Mouse (Mus musculus) midbrain, embryonic 14.5 days (tissue): Measurements from ENCODE around the gene Socs3. TPM values are rescaled to one million over a fixed set of nuclear protein-coding genes. Genes with fewer than 3 reads are reported as not detected.

Experiments used
- ATAC-seq: fragments of 200-750 bp; cut with Nextera tagmentation; 2 replicates; pipeline ENCODE4 v1.8.0; 2017; ENCODE audit warnings: moderate number of reproducible peaks, moderate library complexity; ENCODE audit not compliant: low FRiP score, low TSS enrichment
- DNase-seq: peaks from one replicate; pipeline ENCODE4 v3.0.0-alpha.2; 2015
- H3K27ac ChIP-seq: fragments of 300-500 bp; sonication (generic); replicated peaks from 2 replicates; pipeline ENCODE4 v1.5.1; 2014; ENCODE audit warnings: mild to moderate bottlenecking, low read depth, low read length, moderate library complexity
- H3K27me3 ChIP-seq: fragments of 300-500 bp; sonication (generic); 2 replicates; pipeline ENCODE4 v1.6.1; 2014; ENCODE audit warnings: low read length, control low read depth, mixed read lengths; ENCODE audit not compliant: control insufficient read depth, insufficient read depth
- H3K36me3 ChIP-seq: fragments of 300-500 bp; sonication (generic); 2 replicates; pipeline ENCODE4 v1.6.1; 2014; ENCODE audit warnings: low read length, control low read depth; ENCODE audit not compliant: control insufficient read depth, insufficient read depth
- H3K4me1 ChIP-seq: fragments of 300-500 bp; sonication (generic); 2 replicates; pipeline ENCODE4 v1.6.1; 2014; ENCODE audit warnings: mild to moderate bottlenecking, antibody characterized with exemption, low read length, control low read depth; ENCODE audit not compliant: control insufficient read depth, insufficient read depth
- H3K4me2 ChIP-seq: fragments of 300-500 bp; sonication (generic); 2 replicates; pipeline ENCODE4 v1.6.1; 2014; ENCODE audit warnings: mild to moderate bottlenecking, low read length, moderate library complexity
- H3K4me3 ChIP-seq: fragments of 300-500 bp; sonication (generic); replicated peaks from 2 replicates; pipeline ENCODE4 v1.5.1; 2014; ENCODE audit warnings: low read depth, low read length
- H3K9ac ChIP-seq: fragments of 300-500 bp; sonication (generic); replicated peaks from 2 replicates; pipeline ENCODE4 v1.6.1; 2014; ENCODE audit warnings: mild to moderate bottlenecking, low read length, moderate library complexity
- H3K9me3 ChIP-seq: fragments of 300-500 bp; sonication (generic); 2 replicates; pipeline ENCODE4 v1.6.1; 2016; ENCODE audit warnings: low read length, control low read depth, mixed read lengths; ENCODE audit not compliant: control insufficient read depth
- WGBS: fragments of 180-500 bp; shearing (Covaris S2); extraction: QIAGEN DNeasy Blood & Tissue Kit; methylation state at CpG from one replicate; pipeline ENCODE4 v1.1.7; 2014; 5-methylcytosine and 5-hydroxymethylcytosine counted together
- polyA plus RNA-seq: library from polyadenylated mRNA; unstranded; fragments of >200 nt; fragmentation: Nextera tagmentation; extraction: Ambion mirVana; gene quantifications from 2 replicates; pipeline ENCODE4 v1.2.1, GENCODE M21; 2014

Gene Socs3
- 4.3 and 7.2 TPM in 2 replicates for polyA plus RNA-seq

DNA sequence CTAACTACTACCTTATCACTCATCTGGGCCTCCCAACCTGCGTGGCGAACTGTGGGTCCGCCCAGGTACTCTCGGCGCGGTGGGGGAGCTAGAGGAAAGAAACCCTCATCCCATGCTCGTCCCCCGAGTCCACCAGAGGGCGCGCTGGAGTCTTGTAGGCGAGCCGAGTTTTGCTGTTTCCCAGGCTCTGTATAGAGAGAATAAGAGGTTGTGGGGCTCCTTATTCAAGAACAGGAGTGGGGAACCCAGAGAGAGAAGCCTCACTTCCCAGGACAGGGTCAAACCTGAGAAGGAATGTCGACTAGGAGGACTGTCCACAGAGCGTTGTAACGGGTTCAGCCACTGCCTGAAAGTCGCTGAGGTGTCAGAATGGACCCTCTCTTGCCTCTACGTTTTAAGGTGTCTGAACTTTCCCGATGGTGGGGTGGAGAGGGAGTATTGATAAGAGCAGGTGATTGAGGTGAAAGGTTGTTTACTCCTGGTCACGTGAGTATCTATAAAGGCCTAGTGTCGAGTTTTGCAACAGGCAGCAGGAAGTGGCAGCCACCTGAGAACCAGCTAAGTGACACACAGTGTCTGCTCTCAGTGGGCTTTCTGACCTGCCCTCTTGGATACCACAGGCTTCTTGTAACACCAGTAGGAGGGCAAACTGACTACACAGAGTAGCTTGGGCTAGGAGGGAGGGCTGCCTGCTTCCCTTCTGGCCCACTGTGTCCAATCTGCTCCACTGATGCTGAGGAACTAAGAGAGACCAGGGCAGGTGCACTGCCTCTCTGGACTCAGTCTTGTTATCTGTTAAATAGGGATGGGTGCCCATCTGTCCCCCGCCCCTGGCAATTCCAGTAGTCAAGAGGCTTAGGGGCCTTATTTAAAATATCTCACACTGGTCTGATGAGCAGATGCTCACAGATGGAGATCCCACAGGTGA is at the start of gene Socs3:
Socs3 (minus strand) TSS at position 103 of the 928 bp plus-strand sequence.
- DNase-seq (peak; percentile 96), ATAC-seq (peak; percentile 42)
- Histone ChIP-seq H3K4me2 (peak within 1 kb of the TSS; percentile 95), H3K27ac (peak within 1 kb of the TSS; percentile 86), H3K4me1 (peaks cover 50% of the 10 kb centered on the region), H3K27me3 (peaks cover 19% of the 10 kb centered on the region), H3K9ac (peak within 1 kb of the TSS; percentile 85), H3K9me3 (no peaks in the 10 kb centered on the region), H3K36me3 (no peaks in the 10 kb centered on the region), H3K4me3 (peak within 1 kb of the TSS; percentile 65)
- 10% methylated on average over 21 of the region's 21 CpGs for WGBS

DNA sequence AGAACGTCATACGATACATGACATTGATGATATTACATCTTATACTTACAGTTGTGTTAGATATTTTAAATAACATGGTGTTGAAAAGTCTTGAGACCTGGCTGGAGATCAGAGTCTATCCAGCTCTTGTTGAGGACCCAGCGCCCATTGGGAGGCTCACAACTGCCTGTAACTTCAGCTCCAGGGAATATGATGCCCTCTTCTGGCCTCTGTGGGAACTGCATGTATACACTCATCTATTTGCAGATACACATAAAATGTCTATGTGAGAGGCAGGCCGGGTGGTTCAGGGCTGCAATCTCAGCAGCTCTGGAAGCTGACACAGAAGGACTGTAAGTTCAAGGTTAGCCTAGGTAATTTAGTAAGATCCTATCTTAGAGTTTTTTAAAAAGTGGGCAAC is 48.5 kb upstream of the Socs3 start:
- ATAC-seq (no peak), DNase-seq (no peak)
- Histone ChIP-seq H3K4me1 (no peaks in the 10 kb centered on the region), H3K9me3 (no peaks in the 10 kb centered on the region), H3K27me3 (no peaks in the 10 kb centered on the region), H3K27ac (no peak overlapping the region), H3K4me3 (no peak overlapping the region), H3K4me2 (no peak overlapping the region), H3K9ac (no peak overlapping the region), H3K36me3 (peaks cover 52% of the 10 kb centered on the region)
- WGBS = 92% methylated on average over 4 of the region's 4 CpGs

DNA sequence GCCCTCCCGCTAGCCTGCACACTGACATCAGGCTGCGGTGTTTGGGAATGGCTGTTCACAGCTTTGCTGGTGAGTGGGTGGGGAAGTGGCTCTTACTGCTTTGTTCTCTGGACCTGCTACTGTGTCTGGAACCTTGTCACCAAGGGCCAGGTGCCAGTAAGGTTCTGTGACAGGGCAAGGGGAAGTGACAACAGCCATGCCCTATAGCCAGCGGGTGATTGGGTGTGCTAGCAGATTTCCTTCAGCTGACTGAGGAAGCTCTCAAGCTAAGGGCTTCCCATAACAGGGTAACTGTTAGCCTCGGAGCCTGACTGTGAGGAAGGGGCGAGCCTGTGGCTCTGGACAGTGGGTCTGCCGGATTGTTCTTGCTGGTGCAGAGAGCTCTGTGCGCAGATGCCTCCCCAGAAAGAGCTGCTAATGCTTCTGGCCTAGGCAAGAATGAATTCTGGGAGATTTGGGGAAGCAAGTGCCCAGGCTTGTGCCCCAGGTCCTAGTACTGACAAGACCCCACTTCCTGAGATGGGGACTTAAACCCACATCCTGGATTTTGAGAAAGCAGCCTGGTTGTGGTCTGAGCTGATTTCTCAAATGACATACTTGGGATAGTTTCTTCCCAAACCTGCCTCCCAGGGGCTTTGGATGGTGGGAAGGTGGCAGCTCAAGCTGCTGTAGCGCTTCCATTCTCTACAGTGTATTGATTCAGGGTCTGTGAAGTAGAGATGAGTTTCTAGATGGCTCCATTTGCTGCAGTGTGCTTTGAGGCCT is 45.7 kb upstream of the Socs3 start:
- Histone ChIP-seq H3K4me1 (no peaks in the 10 kb centered on the region), H3K36me3 (peaks cover 49% of the 10 kb centered on the region), H3K27me3 (no peaks in the 10 kb centered on the region), H3K9me3 (no peaks in the 10 kb centered on the region), H3K9ac (no peak overlapping the region), H3K4me2 (no peak overlapping the region), H3K4me3 (no peak overlapping the region), H3K27ac (no peak overlapping the region)
- no peak for DNase-seq
- WGBS = 94% methylated on average over 8 of the region's 8 CpGs
- no peak for ATAC-seq

DNA sequence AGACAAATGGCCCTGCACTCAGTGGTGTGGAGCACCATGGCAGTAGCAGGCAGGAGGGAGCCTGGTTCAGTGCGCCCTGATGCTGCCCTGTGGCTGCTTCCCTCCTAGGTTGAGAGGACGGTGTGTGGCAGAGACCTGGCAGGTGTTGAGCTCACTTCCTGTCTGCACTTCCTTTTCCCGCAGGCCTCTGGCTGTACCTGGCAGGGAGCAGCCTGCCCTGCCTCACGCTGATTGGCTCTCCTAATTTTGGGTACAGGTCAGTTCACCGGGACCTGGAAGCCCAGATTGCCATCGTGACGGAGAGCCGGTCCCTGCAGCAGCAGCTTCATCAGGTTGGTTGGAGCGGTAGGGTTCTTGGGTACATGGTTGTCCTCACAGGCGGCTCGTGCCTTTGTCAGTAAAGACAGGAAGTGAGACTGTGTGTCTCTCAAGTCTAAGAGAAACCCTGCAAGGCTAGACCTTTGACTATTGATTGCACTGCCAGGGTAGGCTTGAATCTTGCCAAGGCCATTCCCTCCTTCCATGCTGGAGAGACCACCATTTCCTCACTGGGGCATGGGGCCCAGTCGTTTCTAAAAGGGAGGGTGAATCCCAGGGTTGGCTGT is 44.6 kb upstream of the Socs3 start:
- Histone ChIP-seq H3K4me1 (peaks cover 5% of the 10 kb centered on the region; the same call in 1 of the 2 replicates), H3K27ac (no peak overlapping the region), H3K4me3 (no peak overlapping the region), H3K4me2 (no peak overlapping the region), H3K27me3 (no peaks in the 10 kb centered on the region), H3K9me3 (no peaks in the 10 kb centered on the region), H3K36me3 (peaks cover 43% of the 10 kb centered on the region), H3K9ac (no peak overlapping the region)
- ATAC-seq (no peak), DNase-seq (no peak)
- WGBS = 88% methylated on average over 12 of the region's 12 CpGs

DNA sequence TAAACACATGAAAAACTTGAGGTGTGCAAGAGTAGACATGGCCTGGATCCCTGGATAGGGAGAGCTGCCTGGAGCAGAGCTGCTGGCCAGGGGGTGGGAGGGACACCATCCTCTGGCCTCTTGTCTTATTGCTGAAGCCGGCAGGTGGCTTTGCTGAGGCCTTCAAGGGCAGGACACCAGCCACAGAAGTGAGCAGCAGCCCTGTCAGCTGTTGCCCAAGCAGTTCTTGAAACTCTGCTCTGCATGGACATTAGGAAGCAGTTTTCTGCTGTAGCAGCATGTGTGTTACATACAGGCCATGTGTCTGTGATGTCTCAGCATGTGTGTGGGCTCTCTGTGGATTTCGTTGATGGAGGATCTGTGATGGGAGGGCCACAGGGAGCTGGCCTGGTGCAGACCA is 43.5 kb upstream of the Socs3 start:
- no peaks in the 10 kb centered on the region for H3K9me3 ChIP-seq
- H3K4me3 ChIP-seq = no peak overlapping the region
- no peak for ATAC-seq
- peaks cover 33% of the 10 kb centered on the region for H3K36me3 ChIP-seq
- 86% methylated on average over 2 of the region's 2 CpGs for WGBS
- no peak overlapping the region for H3K9ac ChIP-seq
- DNase-seq = no peak
- no peak overlapping the region for H3K4me2 ChIP-seq
- H3K4me1 ChIP-seq = peaks cover 11% of the 10 kb centered on the region; the same call in 1 of the 2 replicates
- no peak overlapping the region for H3K27ac ChIP-seq
- no peaks in the 10 kb centered on the region for H3K27me3 ChIP-seq

DNA sequence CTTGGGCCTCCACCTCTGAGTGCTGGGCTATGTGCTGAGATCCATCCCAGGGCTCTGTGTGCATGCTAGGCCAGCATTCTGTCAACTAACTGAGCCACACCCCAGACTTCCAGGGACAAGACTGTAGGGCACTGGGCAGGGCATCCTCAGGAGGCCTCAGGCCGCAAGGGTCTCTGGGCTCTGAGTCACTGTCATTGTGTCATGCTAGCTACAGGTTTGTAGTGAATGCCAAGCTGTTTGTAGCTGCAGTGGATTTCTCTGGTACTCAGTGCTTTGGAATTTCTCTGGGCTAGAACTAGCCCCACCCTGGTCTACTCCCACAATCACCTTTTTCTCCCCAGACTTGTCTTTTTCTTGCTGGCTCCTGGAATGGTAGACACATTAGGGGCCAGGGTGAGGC is 42.7 kb upstream of the Socs3 start:
- H3K4me3 ChIP-seq = no peak overlapping the region
- WGBS = 91% methylated on average over 1 of the region's 1 CpGs
- H3K27me3 ChIP-seq = no peaks in the 10 kb centered on the region
- H3K36me3 ChIP-seq = peaks cover 28% of the 10 kb centered on the region
- H3K4me2 ChIP-seq = no peak overlapping the region
- ATAC-seq = no peak
- no peak overlapping the region for H3K9ac ChIP-seq
- peaks cover 14% of the 10 kb centered on the region; the same call in 1 of the 2 replicates for H3K4me1 ChIP-seq
- DNase-seq = no peak
- H3K9me3 ChIP-seq = no peaks in the 10 kb centered on the region
- no peak overlapping the region for H3K27ac ChIP-seq

DNA sequence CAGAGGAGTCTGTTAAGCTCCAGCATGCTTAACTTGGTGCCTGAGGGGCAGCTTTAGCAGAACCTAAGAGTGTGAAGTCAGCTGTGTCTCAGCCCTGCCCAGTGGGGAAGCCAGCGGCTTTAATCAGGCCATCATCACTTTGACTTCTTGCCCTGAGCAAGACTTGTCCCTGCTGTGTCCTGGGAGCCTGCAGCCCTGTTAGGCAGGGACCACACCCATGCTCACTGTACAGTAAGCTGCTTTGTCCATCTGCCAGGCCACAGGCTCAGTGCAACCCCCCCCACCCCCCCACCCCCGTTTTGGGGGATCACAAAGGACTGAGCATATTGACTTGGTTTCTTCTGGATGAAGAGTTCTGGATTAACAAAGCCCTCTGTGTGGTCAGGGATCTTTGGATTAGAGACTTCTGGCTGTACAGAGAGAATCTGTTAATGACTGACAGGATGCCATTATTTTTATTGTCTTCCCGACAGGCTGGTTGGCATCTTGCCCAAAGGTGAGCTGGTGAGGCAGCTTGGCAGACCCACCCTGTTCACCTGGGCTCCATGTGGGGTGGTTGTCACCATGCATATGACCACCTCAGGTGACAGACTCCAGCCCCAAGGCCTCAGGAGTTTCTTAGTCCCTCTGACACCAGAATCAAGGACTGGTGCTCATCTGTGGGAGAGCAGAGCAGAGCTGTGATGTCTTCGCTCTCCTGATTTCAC is 40.2 kb upstream of the Socs3 start:
- no peaks in the 10 kb centered on the region for H3K9me3 ChIP-seq
- H3K4me1 ChIP-seq = peaks cover 14% of the 10 kb centered on the region; the same call in 1 of the 2 replicates
- no peak overlapping the region for H3K4me3 ChIP-seq
- peaks cover 34% of the 10 kb centered on the region for H3K36me3 ChIP-seq
- H3K4me2 ChIP-seq = no peak overlapping the region
- peak; percentile 23 for DNase-seq
- no peak for ATAC-seq
- no peak overlapping the region for H3K9ac ChIP-seq
- 44% methylated on average over 4 of the region's 4 CpGs for WGBS
- H3K27ac ChIP-seq = peak overlapping the region; percentile 1; the same call in 1 of the 2 replicates
- H3K27me3 ChIP-seq = no peaks in the 10 kb centered on the region

DNA sequence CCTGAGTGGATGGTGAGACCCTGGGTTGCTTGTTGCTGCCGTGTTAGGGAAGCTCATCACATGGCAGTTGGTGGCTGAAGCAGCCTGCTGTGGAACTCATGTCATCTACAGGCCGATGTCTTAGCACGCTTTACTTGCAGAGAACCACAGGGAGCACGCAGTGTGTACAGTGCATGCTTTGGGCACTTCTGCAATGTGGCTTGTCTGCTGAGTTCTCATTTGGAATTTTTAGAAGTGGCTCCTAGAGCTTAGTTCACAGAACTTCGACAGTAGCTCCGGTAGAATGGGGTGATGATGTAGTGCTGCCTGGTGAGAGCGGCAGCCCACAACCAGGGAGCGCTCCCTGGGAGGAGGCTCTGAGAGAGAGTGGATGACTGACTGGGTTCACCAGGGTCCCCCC is 39.0 kb upstream of the Socs3 start:
- WGBS = 78% methylated on average over 8 of the region's 8 CpGs
- no peak for ATAC-seq

More for the DNA sequence above, 39.0 kb upstream of the Socs3 start:
- H3K4me2 ChIP-seq = no peak overlapping the region
- H3K27me3 ChIP-seq = no peaks in the 10 kb centered on the region
- H3K4me3 ChIP-seq = no peak overlapping the region
- no peak overlapping the region for H3K27ac ChIP-seq
- no peaks in the 10 kb centered on the region for H3K9me3 ChIP-seq
- H3K9ac ChIP-seq = no peak overlapping the region
- H3K36me3 ChIP-seq = peaks cover 39% of the 10 kb centered on the region
- no peak for DNase-seq
- peaks cover 14% of the 10 kb centered on the region; the same call in 1 of the 2 replicates for H3K4me1 ChIP-seq
